Mouse (Mus musculus): ENCODE data around the gene Agpat1. TPM values are rescaled to one million over a fixed set of nuclear protein-coding genes. Genes with fewer than 3 reads are reported as not detected.

Agpat1 gene
- total and polyA plus RNA-seq, 3 experiments, result 11.2 to 47.4 (median 44.4) TPM

GRCm38 (mm10) chr17:34637459-34637858, 33.4 kb downstream of the Agpat1 start:
- Histone ChIP-seq H3K79me2 (replicated peaks; ENCODE audit: control insufficient read depth, extremely low read depth, insufficient read depth, poor library complexity, severe bottlenecking) (no peaks in the 10 kb centered on the region), H3K4me3 (replicated peaks in 1 of 3; ENCODE audit: low read depth in 2 of 3, low read length in 2 of 3, poor library complexity in 1 of 3) (no peak overlapping the region), H3K9ac (ENCODE audit: insufficient read depth, low read depth) (no peak overlapping the region), H3K27ac (ENCODE audit: insufficient read depth, low read depth) (no peak overlapping the region), H3K27me3 (replicated peaks) (peaks cover 85% of the 10 kb centered on the region), H3K36me3 (replicated peaks in 1 of 2; ENCODE audit: control insufficient read depth in 1 of 2, insufficient read depth in 1 of 2, low read length in 1 of 2) (no peaks in the 10 kb centered on the region), H3K4me2 (ENCODE audit: insufficient read depth, low read depth, poor library complexity, severe bottlenecking) (no peak overlapping the region), H3K4me1 (ENCODE audit: control insufficient read depth in 1 of 2, insufficient read depth in 2 of 2) (0 out of 4 replicates have a peak, but pooled peaks cover 0 to 8% of the 10 kb centered on the region in 2 experiments), H3K9me3 (replicated peaks; ENCODE audit: low read length) (peaks cover 9% of the 10 kb centered on the region)
- dilution Hi-C loops (cut with MboI; ENCODE audit: extremely low pct_ligation_motif_present, extremely low pct_unique_long_range_greater_than_20kb, low sequenced_read_pairs), result no loop called here
- in situ Hi-C loops (cut with MboI; ENCODE audit: low pct_ligation_motif_present, low pct_unique_long_range_greater_than_20kb, low sequenced_read_pairs), result no loop called here
- TF ChIP-seq GABPA (IDR thresholded peaks at IDR 0.05; ENCODE audit: insufficient replicate concordance, low read depth, low read length) (no peak), MYC (IDR thresholded peaks at IDR 0.05; ENCODE audit: low read depth, low read length) (no peak), ZC3H11A (IDR thresholded peaks at IDR 0.05; ENCODE audit: low read depth, low read length) (no peak), NRF1 (IDR thresholded peaks at IDR 0.05; ENCODE audit: low read depth, low read length) (no peak), MAZ (IDR thresholded peaks at IDR 0.05; ENCODE audit: low read depth, low read length) (no peak), SIN3A (IDR thresholded peaks at IDR 0.05; ENCODE audit: low read length) (no peak), ZNF384 (IDR thresholded peaks at IDR 0.05; ENCODE audit: low read depth, low read length) (no peak), UBTF (IDR thresholded peaks at IDR 0.05; ENCODE audit: low read depth, low read length) (no peak), ZMIZ1 (IDR thresholded peaks at IDR 0.05; ENCODE audit: low read depth, low read length) (no peak), ETS1 (conservative IDR thresholded peaks at IDR 0.05; ENCODE audit: low read depth, low read length) (no peak), E2F4 (IDR thresholded peaks at IDR 0.05; ENCODE audit: insufficient replicate concordance, low read depth, low read length) (no peak), HCFC1 (IDR thresholded peaks at IDR 0.05; ENCODE audit: low read depth, low read length) (no peak), MXI1 (IDR thresholded peaks at IDR 0.05; ENCODE audit: low read depth, low read length) (no peak), KAT2A (IDR thresholded peaks at IDR 0.05; ENCODE audit: insufficient replicate concordance, low read length) (no peak)
- no peak for DNase-seq (ENCODE audit: extremely low read depth)

GRCm38 (mm10) chr17:34639461-34640255, 35.6 kb downstream of the Agpat1 start:
- Histone ChIP-seq H3K27ac (ENCODE audit: insufficient read depth, low read depth) (no peak overlapping the region), H3K9ac (ENCODE audit: insufficient read depth, low read depth) (no peak overlapping the region), H3K4me2 (ENCODE audit: insufficient read depth, low read depth, poor library complexity, severe bottlenecking) (no peak overlapping the region), H3K79me2 (replicated peaks; ENCODE audit: control insufficient read depth, extremely low read depth, insufficient read depth, poor library complexity, severe bottlenecking) (no peaks in the 10 kb centered on the region), H3K36me3 (replicated peaks in 1 of 2; ENCODE audit: control insufficient read depth in 1 of 2, insufficient read depth in 1 of 2, low read length in 1 of 2) (no peaks in the 10 kb centered on the region), H3K27me3 (replicated peaks) (peaks cover 84% of the 10 kb centered on the region), H3K4me1 (ENCODE audit: control insufficient read depth in 1 of 2, insufficient read depth in 2 of 2) (peaks cover 0 to 11% of the 10 kb centered on the region in 2 experiments; a peak in 2 of 4 replicates), H3K4me3 (replicated peaks in 1 of 3; ENCODE audit: low read depth in 2 of 3, low read length in 2 of 3, poor library complexity in 1 of 3) (no peak overlapping the region), H3K9me3 (replicated peaks; ENCODE audit: low read length) (peaks cover 9% of the 10 kb centered on the region)
- no peak for DNase-seq (ENCODE audit: extremely low read depth)
- no peak for TF ChIP-seq MEF2A (IDR thresholded peaks at IDR 0.05; ENCODE audit: borderline replicate concordance, low read depth, low read length)
- TF ChIP-seq ZNF384 (IDR thresholded peaks at IDR 0.05; ENCODE audit: low read depth, low read length), result no peak
- TF ChIP-seq PAX5 (IDR thresholded peaks at IDR 0.05; ENCODE audit: low read length), result no peak
- TF ChIP-seq MAZ (IDR thresholded peaks at IDR 0.05; ENCODE audit: low read depth, low read length), result no peak
- TF ChIP-seq ELF1 (IDR thresholded peaks at IDR 0.05; ENCODE audit: low read depth, low read length), result no peak
- no peak for TF ChIP-seq EP300 (IDR thresholded peaks at IDR 0.05; ENCODE audit: low read length)
- TF ChIP-seq POLR2AphosphoS2 (IDR thresholded peaks at IDR 0.05; ENCODE audit: low read depth, low read length), result no peak
- dilution Hi-C loops (cut with MboI; ENCODE audit: extremely low pct_ligation_motif_present, extremely low pct_unique_long_range_greater_than_20kb, low sequenced_read_pairs), result no loop called here
- in situ Hi-C loops (cut with MboI; ENCODE audit: low pct_ligation_motif_present, low pct_unique_long_range_greater_than_20kb, low sequenced_read_pairs), result no loop called here
